Mouse (Mus musculus): ENCODE data around the gene Tmem209. TPM values are rescaled to one million over a fixed set of nuclear protein-coding genes. Genes with fewer than 3 reads are reported as not detected.
A peak's percentile ranks its signal among the peaks of the same experiment; 100 is the strongest.

Tmem209 gene
- total RNA-seq (2014; rRNA removed), result 37.4 and 50.3 TPM in 2 replicates
- polyA plus RNA-seq (2015; fragmentation: Nextera tagmentation; extraction: Ambion mirVana), result 22.8 and 23.1 TPM in 2 replicates

DNA sequence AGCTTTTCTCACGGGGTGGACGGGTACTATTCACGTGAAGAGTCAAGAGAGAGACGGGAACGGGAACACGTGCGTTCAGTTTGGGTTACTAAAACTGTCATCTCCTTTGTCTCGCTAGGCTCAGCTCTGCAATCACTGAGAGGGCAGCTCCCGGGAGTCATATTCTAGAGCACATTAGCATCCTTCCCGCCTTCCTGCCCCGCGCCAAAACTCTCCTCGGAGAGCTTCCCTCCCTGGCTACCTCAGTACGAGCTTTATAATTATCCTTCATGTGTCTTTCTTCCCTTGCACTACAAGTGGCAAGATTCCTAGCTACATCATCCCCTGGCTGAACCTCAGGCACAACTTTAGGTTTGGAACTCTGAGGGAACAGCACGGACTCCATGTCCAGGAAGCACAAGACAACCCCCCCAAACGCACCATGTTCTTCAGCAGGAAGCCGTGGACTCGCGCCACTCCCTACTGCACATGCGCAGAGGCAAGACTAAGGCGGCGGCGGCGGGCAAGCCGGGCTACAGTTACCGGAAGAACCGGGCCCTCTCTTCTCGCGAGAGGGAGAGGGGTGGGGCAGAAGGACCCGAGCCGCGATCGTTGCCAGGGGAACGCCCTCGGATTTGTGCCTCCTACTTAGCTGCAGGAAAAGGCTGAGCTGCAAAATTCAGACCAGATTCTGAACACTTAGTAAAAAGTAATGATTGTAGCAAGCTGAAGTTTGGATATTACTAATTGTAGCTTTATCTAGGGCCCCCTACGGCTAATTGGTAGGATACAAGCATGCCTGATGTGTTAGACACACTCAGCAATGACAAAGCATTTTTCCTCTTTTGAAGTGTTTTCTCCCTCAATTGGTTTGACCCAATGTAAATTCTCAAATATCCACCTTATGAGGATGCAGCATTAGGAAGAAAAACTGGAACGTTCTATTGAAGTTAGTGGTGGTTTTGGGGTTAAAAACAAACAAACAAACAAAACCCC is at the start of gene Tmem209, which contains the start of gene Ssmem1:
Gene Tmem209, minus strand, starts transcription at position 519 of the 975 bp plus-strand sequence.
Gene Ssmem1, plus strand, starts transcription at position 585 of the 975 bp plus-strand sequence.
- Histone ChIP-seq H3K27ac (ENCODE audit: low read depth, low read length) (peak within 1 kb of the TSS; percentile 79), H3K9me3 (ENCODE audit: low read length) (no peaks in the 10 kb centered on the region), H3K9ac (replicated peaks; ENCODE audit: low read length, poor library complexity, severe bottlenecking) (peak within 1 kb of the TSS; percentile 54), H3K4me3 (ENCODE audit: low read depth, low read length) (peak within 1 kb of the TSS; percentile 46), H3K36me3 (ENCODE audit: insufficient read depth, low read length) (0 out of 2 replicates have a peak, but pooled peaks cover 3% of the 10 kb centered on the region), H3K4me1 (ENCODE audit: insufficient read depth, low read length) (0 out of 2 replicates have a peak, but pooled peaks cover 4% of the 10 kb centered on the region), H3K4me2 (ENCODE audit: low read depth, low read length, poor library complexity, severe bottlenecking) (peak within 1 kb of the TSS; percentile 74), H3K27me3 (ENCODE audit: insufficient read depth, low read length) (no peaks in the 10 kb centered on the region)
- TF ChIP-seq CTCF (IDR thresholded peaks at IDR 0.05), result 0 out of 2 replicates have a peak, but pooled peaks have one; percentile 6
- peak; percentile 98 for DNase-seq (ENCODE audit: low spot score)
- whole genome bisulfite sequencing, result under 1% methylated on average over 37 of the region's 37 CpGs
- ATAC-seq (ENCODE audit: low FRiP score), result peak; percentile 99

DNA sequence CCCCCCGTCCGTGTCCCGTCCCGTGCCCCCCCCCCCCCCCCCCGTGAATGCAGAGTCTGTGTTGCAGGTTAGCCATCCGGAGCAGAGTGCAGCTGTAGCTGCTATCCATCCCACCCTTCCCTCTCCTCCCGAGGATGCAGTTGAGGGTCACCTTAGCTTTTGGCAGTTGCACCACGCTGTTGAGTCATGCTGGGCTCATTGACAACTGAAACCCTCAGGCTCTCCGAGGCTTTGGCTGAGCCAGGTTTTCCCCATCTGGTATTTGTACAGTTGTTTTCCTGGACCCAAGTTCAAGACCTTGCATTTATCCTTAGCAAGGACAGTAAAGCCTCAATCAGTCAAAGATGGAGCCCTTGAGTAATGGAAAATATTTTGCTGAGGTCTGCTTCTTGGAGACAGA is 46.5 kb upstream of the Tmem209 start:
- Histone ChIP-seq H3K27me3 (ENCODE audit: insufficient read depth, low read length) (no peaks in the 10 kb centered on the region), H3K36me3 (ENCODE audit: insufficient read depth, low read length) (no peaks in the 10 kb centered on the region), H3K4me3 (ENCODE audit: low read depth, low read length) (no peak overlapping the region), H3K9me3 (ENCODE audit: low read length) (no peaks in the 10 kb centered on the region), H3K4me2 (ENCODE audit: low read depth, low read length, poor library complexity, severe bottlenecking) (no peak overlapping the region), H3K4me1 (ENCODE audit: insufficient read depth, low read length) (no peaks in the 10 kb centered on the region), H3K27ac (ENCODE audit: low read depth, low read length) (no peak overlapping the region), H3K9ac (replicated peaks; ENCODE audit: low read length, poor library complexity, severe bottlenecking) (no peak overlapping the region)
- no peak for TF ChIP-seq CTCF (IDR thresholded peaks at IDR 0.05)
- WGBS, result 21% methylated on average over 2 of the region's 9 CpGs
- ATAC-seq (ENCODE audit: low FRiP score), result no peak
- no peak for DNase-seq (ENCODE audit: low spot score)

DNA sequence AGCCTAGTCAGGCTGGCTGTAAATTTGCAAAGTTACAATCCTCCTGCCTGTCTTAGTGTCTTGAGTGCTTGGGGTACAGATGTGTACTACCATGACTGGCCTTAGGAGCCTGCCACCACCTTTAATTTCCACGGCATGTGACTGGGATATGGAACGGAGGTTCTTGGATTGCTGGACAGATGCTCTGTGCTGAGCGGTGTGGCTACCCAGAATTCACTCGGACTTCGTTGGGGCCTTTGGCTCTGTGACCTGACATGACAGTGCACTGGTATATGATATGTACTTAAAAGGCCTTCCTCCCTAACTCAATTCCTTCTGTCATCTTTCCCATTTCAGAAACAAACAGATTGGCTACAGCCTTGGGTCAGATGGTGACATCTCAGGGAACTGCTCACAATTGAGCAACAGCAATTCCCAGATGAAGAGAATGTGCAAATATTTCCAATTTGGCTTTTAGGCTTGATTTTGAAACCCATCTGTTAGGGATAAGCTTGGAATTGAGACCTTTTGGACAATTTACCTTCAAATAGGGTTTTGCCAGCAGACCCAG is 45.1 kb upstream of the Tmem209 start:
- Histone ChIP-seq H3K4me2 (ENCODE audit: low read depth, low read length, poor library complexity, severe bottlenecking) (no peak overlapping the region), H3K27me3 (ENCODE audit: insufficient read depth, low read length) (no peaks in the 10 kb centered on the region), H3K36me3 (ENCODE audit: insufficient read depth, low read length) (no peaks in the 10 kb centered on the region), H3K4me1 (ENCODE audit: insufficient read depth, low read length) (no peaks in the 10 kb centered on the region), H3K9ac (replicated peaks; ENCODE audit: low read length, poor library complexity, severe bottlenecking) (no peak overlapping the region), H3K9me3 (ENCODE audit: low read length) (no peaks in the 10 kb centered on the region), H3K27ac (ENCODE audit: low read depth, low read length) (no peak overlapping the region), H3K4me3 (ENCODE audit: low read depth, low read length) (no peak overlapping the region)
- no peak for TF ChIP-seq CTCF (IDR thresholded peaks at IDR 0.05)
- DNase-seq (ENCODE audit: low spot score) (no peak), ATAC-seq (ENCODE audit: low FRiP score) (no peak)
- WGBS, result 96% methylated on average over 5 of the region's 5 CpGs

DNA sequence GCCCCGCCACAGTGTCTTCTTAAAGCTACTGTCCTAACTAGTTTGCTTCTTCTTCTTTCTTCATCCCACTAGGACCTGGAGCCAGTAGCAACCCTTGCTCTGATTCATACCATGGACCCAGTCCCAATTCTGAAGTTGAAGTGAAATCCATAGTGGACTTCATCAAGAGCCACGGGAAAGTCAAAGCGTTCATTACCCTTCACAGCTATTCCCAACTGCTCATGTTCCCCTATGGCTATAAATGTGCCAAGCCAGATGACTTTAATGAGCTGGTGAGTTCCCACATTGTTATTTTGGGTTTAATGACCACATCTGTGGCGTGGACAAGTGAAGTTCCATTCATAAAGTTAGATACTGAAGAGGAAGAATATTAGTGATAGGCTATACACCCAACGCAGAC is 44.5 kb upstream of the Tmem209 start:
- Histone ChIP-seq H3K27ac (ENCODE audit: low read depth, low read length) (no peak overlapping the region), H3K4me3 (ENCODE audit: low read depth, low read length) (no peak overlapping the region), H3K4me1 (ENCODE audit: insufficient read depth, low read length) (no peaks in the 10 kb centered on the region), H3K27me3 (ENCODE audit: insufficient read depth, low read length) (no peaks in the 10 kb centered on the region), H3K4me2 (ENCODE audit: low read depth, low read length, poor library complexity, severe bottlenecking) (no peak overlapping the region), H3K36me3 (ENCODE audit: insufficient read depth, low read length) (no peaks in the 10 kb centered on the region), H3K9me3 (ENCODE audit: low read length) (no peaks in the 10 kb centered on the region), H3K9ac (replicated peaks; ENCODE audit: low read length, poor library complexity, severe bottlenecking) (no peak overlapping the region)
- 92% methylated on average over 5 of the region's 5 CpGs for WGBS
- ATAC-seq (ENCODE audit: low FRiP score), result no peak
- no peak for TF ChIP-seq CTCF (IDR thresholded peaks at IDR 0.05)
- no peak for DNase-seq (ENCODE audit: low spot score)

DNA sequence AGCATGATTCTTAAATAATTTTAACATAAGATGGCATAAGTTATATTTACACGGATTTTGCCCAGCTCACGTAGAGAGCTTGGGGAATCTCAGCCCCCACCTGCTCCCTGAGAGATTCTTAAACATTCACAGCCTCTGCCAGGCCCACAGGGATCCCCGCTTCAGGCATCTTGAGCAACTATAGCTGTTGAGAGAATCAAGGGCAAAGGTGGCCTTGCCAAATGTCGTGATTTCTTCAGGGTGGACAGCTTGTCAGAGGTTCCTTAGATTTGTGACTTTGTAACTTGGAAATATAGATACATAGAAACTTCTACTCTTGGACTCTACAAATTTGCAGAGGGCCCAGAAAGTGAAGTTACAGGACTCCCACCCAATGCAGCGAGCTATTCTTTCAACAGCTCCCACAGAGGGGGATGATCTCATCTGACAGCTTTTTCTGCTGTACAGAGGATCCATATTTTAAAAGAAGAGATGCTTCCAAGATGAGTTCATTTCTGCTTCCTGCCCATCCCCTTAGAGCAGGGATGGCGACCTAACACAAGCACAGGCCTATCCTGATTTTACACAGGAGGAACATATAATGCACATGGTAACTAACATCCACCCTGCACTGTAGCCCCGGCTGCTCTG is 43.9 kb upstream of the Tmem209 start:
- H3K4me2 ChIP-seq (ENCODE audit: low read depth, low read length, poor library complexity, severe bottlenecking), result no peak overlapping the region
- DNase-seq (ENCODE audit: low spot score) (no peak), ATAC-seq (ENCODE audit: low FRiP score) (no peak)
- H3K4me1 ChIP-seq (ENCODE audit: insufficient read depth, low read length), result no peaks in the 10 kb centered on the region
- H3K27ac ChIP-seq (ENCODE audit: low read depth, low read length), result no peak overlapping the region
- H3K27me3 ChIP-seq (ENCODE audit: insufficient read depth, low read length), result no peaks in the 10 kb centered on the region
- H3K4me3 ChIP-seq (ENCODE audit: low read depth, low read length), result no peak overlapping the region
- TF ChIP-seq CTCF (IDR thresholded peaks at IDR 0.05), result no peak
- WGBS, result 77% methylated on average over 7 of the region's 7 CpGs
- no peak overlapping the region; the same call in 1 of the 2 replicates for H3K9ac ChIP-seq (replicated peaks; ENCODE audit: low read length, poor library complexity, severe bottlenecking)
- H3K9me3 ChIP-seq (ENCODE audit: low read length), result no peaks in the 10 kb centered on the region
- H3K36me3 ChIP-seq (ENCODE audit: insufficient read depth, low read length), result no peaks in the 10 kb centered on the region
